8 mouse cellular contexts compared by ENCODE assay signal in the genomic region with DNA sequence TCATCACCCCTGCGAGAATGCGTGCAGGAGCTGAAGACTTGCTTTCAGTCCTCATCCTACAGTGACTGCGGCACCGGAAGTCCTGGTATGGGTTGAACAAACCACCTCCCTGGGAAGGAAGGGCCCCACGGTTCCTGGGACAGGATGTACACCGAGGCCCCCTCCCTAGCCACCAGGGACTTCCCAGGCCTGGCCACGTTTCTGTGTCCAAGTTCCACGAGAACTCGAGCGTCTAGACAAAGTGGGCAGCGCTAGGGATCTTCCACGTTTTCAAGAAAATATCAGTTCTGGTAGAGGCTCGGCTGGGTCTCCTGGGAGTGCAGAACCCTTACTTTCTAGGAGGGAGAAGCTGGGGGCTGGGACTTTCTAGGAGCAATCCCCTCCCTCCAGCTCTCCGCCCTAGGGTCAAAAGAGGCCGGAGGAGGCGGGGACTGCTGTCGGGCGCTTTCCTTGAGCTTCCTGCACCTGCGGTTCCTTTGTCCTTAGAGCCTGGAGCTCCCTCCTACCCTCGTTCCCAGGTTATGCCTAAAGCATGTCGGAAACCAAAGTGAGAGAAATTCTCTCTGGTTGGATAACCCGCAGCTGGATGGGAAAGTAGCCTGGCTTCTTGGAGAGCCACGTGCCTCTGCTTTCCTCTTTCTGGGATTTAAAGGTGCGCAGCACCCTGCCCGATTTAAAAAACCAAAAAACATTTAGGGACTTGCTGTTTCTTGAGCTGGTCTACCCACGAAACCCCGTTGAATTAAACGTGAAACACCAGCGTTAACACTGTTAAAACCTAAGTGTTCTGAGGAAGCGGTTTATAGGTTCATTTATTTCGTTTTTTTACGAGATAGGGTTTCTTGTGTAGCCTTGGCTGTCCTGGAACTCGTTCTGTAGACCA. TPM values are rescaled to one million over a fixed set of nuclear protein-coding genes. Genes with fewer than 3 reads are reported as not detected.
DNase-seq lines count a peak whose midpoint lies in the region; ATAC-seq and TF ChIP-seq lines count a peak whose summit lies in the region.

No protein-coding gene starts in this region.

- peak overlapping the region; percentile 86; the same call in 1 of the 2 replicates for H3K9ac ChIP-seq in embryonic facial prominence, embryonic 15.5 days
- peak overlapping the region; percentile 98 for H3K9ac ChIP-seq in limb, embryonic 11.5 days (ENCODE audit: low read length)
- H3K9ac ChIP-seq in midbrain, embryonic 13.5 days (replicated peaks) = peak overlapping the region; percentile 82
- peak overlapping the region; percentile 82; the same call in 1 of the 2 replicates for H3K9ac ChIP-seq in stomach, embryonic 15.5 days

- H3K27me3 ChIP-seq in embryonic facial prominence, embryonic 15.5 days = no peaks in the 10 kb centered on the region
- H3K27me3 ChIP-seq in limb, embryonic 11.5 days (ENCODE audit: control insufficient read depth, insufficient read depth, low read length) = no peaks in the 10 kb centered on the region
- H3K27me3 ChIP-seq in midbrain, embryonic 13.5 days = peaks cover 11% of the 10 kb centered on the region; the same call in 1 of the 2 replicates
- H3K27me3 ChIP-seq in stomach, embryonic 15.5 days (replicated peaks) = no peaks in the 10 kb centered on the region

- H3K4me3 ChIP-seq in left cerebral cortex, adult 2 months = peak overlapping the region; percentile 81
- peak overlapping the region; percentile 60 for H3K4me3 ChIP-seq in embryonic facial prominence, embryonic 15.5 days (replicated peaks)
- peak overlapping the region; percentile 99 for H3K4me3 ChIP-seq in limb, embryonic 11.5 days (ENCODE audit: low read depth, low read length)
- H3K4me3 ChIP-seq in midbrain, embryonic 13.5 days (replicated peaks) = peak overlapping the region; percentile 73
- H3K4me3 ChIP-seq in stomach, embryonic 15.5 days (replicated peaks) = peak overlapping the region; percentile 89

- DNase-seq in left cerebral cortex, adult 2 months (ENCODE audit: extremely low spot score in 1 of 2, low spot score in 2 of 2) = no peak
- DNase-seq in left cerebral cortex, adult 8-10 months (ENCODE audit: low spot score in 2 of 2) = no peak
- peak; percentile 77 for DNase-seq in heart, postnatal 25 days (ENCODE audit: low spot score)
- DNase-seq in limb, embryonic 11.5 days (ENCODE audit: low spot score) = peak; percentile 86
- DNase-seq in right cerebral cortex, adult 18-20 months = no peak

- 3% methylated on average over 33 of the region's 33 CpGs for WGBS in embryonic facial prominence, embryonic 15.5 days
- under 1% methylated on average over 33 of the region's 33 CpGs for WGBS in limb, embryonic 11.5 days
- 3% methylated on average over 33 of the region's 33 CpGs for WGBS in midbrain, embryonic 13.5 days
- WGBS in stomach, embryonic 15.5 days = 2% methylated on average over 33 of the region's 33 CpGs

- H3K4me1 ChIP-seq in embryonic facial prominence, embryonic 15.5 days = peaks cover 62% of the 10 kb centered on the region
- H3K4me1 ChIP-seq in limb, embryonic 11.5 days (ENCODE audit: control insufficient read depth, insufficient read depth, low read length) = peaks cover 34% of the 10 kb centered on the region
- peaks cover 58% of the 10 kb centered on the region for H3K4me1 ChIP-seq in midbrain, embryonic 13.5 days (replicated peaks)
- peaks cover 42% of the 10 kb centered on the region for H3K4me1 ChIP-seq in stomach, embryonic 15.5 days

- no peak for ATAC-seq in embryonic facial prominence, embryonic 15.5 days (ENCODE audit: insufficient number of reproducible peaks, low FRiP score, low TSS enrichment, low read depth)
- no peak for ATAC-seq in limb, embryonic 11.5 days (ENCODE audit: insufficient number of reproducible peaks, low FRiP score, low TSS enrichment, low read depth)
- no peak for ATAC-seq in midbrain, embryonic 13.5 days
- no peak for ATAC-seq in stomach, embryonic 15.5 days (ENCODE audit: insufficient read depth, low FRiP score, low read depth)

- intact Hi-C loops in left cerebral cortex, adult 2 months (cut with DNase I) = no loop called here
- intact Hi-C loops in heart, postnatal 25 days (cut with DNase I) = loop anchor here (2.0 to 5.0 kb wide), 2 partner anchors 41 to 317 kb away; a partner anchor contains a TSS

- H3K4me2 ChIP-seq in embryonic facial prominence, embryonic 15.5 days (replicated peaks) = peak overlapping the region; percentile 81
- peak overlapping the region; percentile 68 for H3K4me2 ChIP-seq in limb, embryonic 11.5 days (ENCODE audit: low read depth, severe bottlenecking)
- H3K4me2 ChIP-seq in midbrain, embryonic 13.5 days (replicated peaks) = peak overlapping the region; percentile 88
- H3K4me2 ChIP-seq in stomach, embryonic 15.5 days = peak overlapping the region; percentile 78

- H3K27ac ChIP-seq in left cerebral cortex, adult 2 months = peak overlapping the region; percentile 66
- peak overlapping the region; percentile 97 for H3K27ac ChIP-seq in embryonic facial prominence, embryonic 15.5 days (replicated peaks)
- peak overlapping the region; percentile 90 for H3K27ac ChIP-seq in limb, embryonic 11.5 days (replicated peaks; ENCODE audit: low read depth, low read length)
- H3K27ac ChIP-seq in midbrain, embryonic 13.5 days = peak overlapping the region; percentile 33
- peak overlapping the region; percentile 99 for H3K27ac ChIP-seq in stomach, embryonic 15.5 days

- TF ChIP-seq CTCF in left cerebral cortex, adult 2 months (IDR thresholded peaks at IDR 0.05) = no peak

- H3K36me3 ChIP-seq in embryonic facial prominence, embryonic 15.5 days = no peaks in the 10 kb centered on the region
- no peaks in the 10 kb centered on the region for H3K36me3 ChIP-seq in limb, embryonic 11.5 days (ENCODE audit: control insufficient read depth, insufficient read depth, low read length)
- no peaks in the 10 kb centered on the region for H3K36me3 ChIP-seq in midbrain, embryonic 13.5 days
- no peaks in the 10 kb centered on the region for H3K36me3 ChIP-seq in stomach, embryonic 15.5 days

- H3K9me3 ChIP-seq in embryonic facial prominence, embryonic 15.5 days (replicated peaks) = no peaks in the 10 kb centered on the region
- no peaks in the 10 kb centered on the region for H3K9me3 ChIP-seq in limb, embryonic 11.5 days (ENCODE audit: control insufficient read depth, low read length)
- H3K9me3 ChIP-seq in midbrain, embryonic 13.5 days = no peaks in the 10 kb centered on the region
- H3K9me3 ChIP-seq in stomach, embryonic 15.5 days = no peaks in the 10 kb centered on the region

RNA-seq across cellular contexts. Expression of a gene that starts 2.5 kb away (rescaled TPM):
- total RNA-seq in left cerebral cortex, adult 2 months (2021) = 10 to 100 TPM; 17.5 to 17.9 TPM
- total RNA-seq in left cerebral cortex, adult 8-10 months (2022) = 10 to 100 TPM in 2 of 4 experiments, 1 to 10 TPM in 2; 5.9 to 15.8 (median 8.9) TPM
- polyA plus RNA-seq in embryonic facial prominence, embryonic 15.5 days (2015; fragmentation: Nextera tagmentation; extraction: Ambion mirVana) = 79.7 and 83.9 TPM in 2 replicates
- 10 to 100 TPM; 14.3 to 18.3 TPM for total RNA-seq in heart, postnatal 25 days (2021)
- 149 and 156 TPM in 2 replicates for polyA plus RNA-seq in limb, embryonic 11.5 days (2014; fragmentation: Nextera tagmentation; extraction: Ambion mirVana)
- polyA plus RNA-seq in midbrain, embryonic 13.5 days (2015; fragmentation: Nextera tagmentation; extraction: Ambion mirVana) = 20.0 and 26.3 TPM in 2 replicates
- 86.4 and 90.3 TPM in 2 replicates for polyA plus RNA-seq in stomach, embryonic 15.5 days (2015; fragmentation: Nextera tagmentation; extraction: Ambion mirVana)

RNA-seq across cellular contexts. Expression of a gene that starts 25.9 kb away (rescaled TPM):
- 100 to 1,000 TPM; 108 to 115 TPM for total RNA-seq in left cerebral cortex, adult 2 months (2021)
- total RNA-seq in left cerebral cortex, adult 8-10 months (2022) = 100 to 1,000 TPM; 101 to 105 (median 103) TPM
- 69.1 and 78.2 TPM in 2 replicates for polyA plus RNA-seq in embryonic facial prominence, embryonic 15.5 days (2015; fragmentation: Nextera tagmentation; extraction: Ambion mirVana)
- total RNA-seq in heart, postnatal 25 days (2021) = 10 to 100 TPM; 32.6 to 37.6 TPM
- polyA plus RNA-seq in limb, embryonic 11.5 days (2014; fragmentation: Nextera tagmentation; extraction: Ambion mirVana) = 65.7 and 65.9 TPM in 2 replicates
- polyA plus RNA-seq in midbrain, embryonic 13.5 days (2015; fragmentation: Nextera tagmentation; extraction: Ambion mirVana) = 50.1 and 55.7 TPM in 2 replicates
- 56.2 and 63.9 TPM in 2 replicates for polyA plus RNA-seq in stomach, embryonic 15.5 days (2015; fragmentation: Nextera tagmentation; extraction: Ambion mirVana)

RNA-seq across cellular contexts. Expression of a gene that starts 27.5 kb away (rescaled TPM):
- total RNA-seq in left cerebral cortex, adult 2 months (2021) = 10 to 100 TPM; 95.5 to 96.8 TPM
- 10 to 100 TPM; 88.5 to 97.6 (median 93.9) TPM for total RNA-seq in left cerebral cortex, adult 8-10 months (2022)
- polyA plus RNA-seq in embryonic facial prominence, embryonic 15.5 days (2015; fragmentation: Nextera tagmentation; extraction: Ambion mirVana) = 16.7 and 16.9 TPM in 2 replicates
- 10 to 100 TPM; 32.0 to 32.6 TPM for total RNA-seq in heart, postnatal 25 days (2021)
- polyA plus RNA-seq in limb, embryonic 11.5 days (2014; fragmentation: Nextera tagmentation; extraction: Ambion mirVana) = 26.4 and 26.7 TPM in 2 replicates
- polyA plus RNA-seq in midbrain, embryonic 13.5 days (2015; fragmentation: Nextera tagmentation; extraction: Ambion mirVana) = 16.8 and 17.3 TPM in 2 replicates
- 15.8 and 17.4 TPM in 2 replicates for polyA plus RNA-seq in stomach, embryonic 15.5 days (2015; fragmentation: Nextera tagmentation; extraction: Ambion mirVana)

RNA-seq across cellular contexts. Expression of a gene that starts 41.1 kb away (rescaled TPM):
- total RNA-seq in left cerebral cortex, adult 2 months (2021) = 1 to 10 TPM; 1.6 to 2.6 TPM
- total RNA-seq in left cerebral cortex, adult 8-10 months (2022) = 1 to 10 TPM; 2.2 to 4.5 (median 3.4) TPM
- 5.8 and 6.0 TPM in 2 replicates for polyA plus RNA-seq in embryonic facial prominence, embryonic 15.5 days (2015; fragmentation: Nextera tagmentation; extraction: Ambion mirVana)
- total RNA-seq in heart, postnatal 25 days (2021) = 1 to 10 TPM; 4.2 to 4.5 TPM
- 3.9 and 4.8 TPM in 2 replicates for polyA plus RNA-seq in limb, embryonic 11.5 days (2014; fragmentation: Nextera tagmentation; extraction: Ambion mirVana)
- 2.1 and 2.4 TPM in 2 replicates for polyA plus RNA-seq in midbrain, embryonic 13.5 days (2015; fragmentation: Nextera tagmentation; extraction: Ambion mirVana)
- polyA plus RNA-seq in stomach, embryonic 15.5 days (2015; fragmentation: Nextera tagmentation; extraction: Ambion mirVana) = 7.1 and 9.7 TPM in 2 replicates

Comparison
In these comparisons a context has a peak if more than half of its experiments do, and no peak if none do; other contexts are left out.
1. DNase-seq: peak in heart, postnatal 25 days (single experiment) and limb, embryonic 11.5 days (single experiment); none in left cerebral cortex, adult 2 months (0 of 2), left cerebral cortex, adult 8-10 months (0 of 2) and right cerebral cortex, adult 18-20 months (single experiment).
2. H3K27ac ChIP-seq: peak in every context shown above with its lines; median percentile 99 in stomach, embryonic 15.5 days; 97 in embryonic facial prominence, embryonic 15.5 days; 90 in limb, embryonic 11.5 days; 66 in left cerebral cortex, adult 2 months; 33 in midbrain, embryonic 13.5 days.
3. Peak in every context shown above with its lines, with median percentiles within 50 percentile points of each other: H3K4me3 ChIP-seq, H3K4me2 ChIP-seq and H3K9ac ChIP-seq.